Mouse (Mus musculus) lung, adult 2 months (tissue): ENCODE measurements around the gene Ppm1l. TPM values are rescaled to one million over a fixed set of nuclear protein-coding genes. Genes with fewer than 3 reads are reported as not detected.

ENCODE experiments used
- DNase-seq: peaks from one replicate; pipeline ENCODE4 v3.0.0; 2022
- H3K4me1 ChIP-seq: fragments of 200-500 bp; 2 replicates; pipeline ENCODE4 v1.6.1; 2011; ENCODE audit warnings: low read length; ENCODE audit not compliant: control insufficient read depth, insufficient read depth
- H3K4me3 ChIP-seq: fragments of 200-500 bp; replicated peaks from 2 replicates; pipeline ENCODE3; 2011; ENCODE audit warnings: low read depth, mild to moderate bottlenecking, control low read depth, low read length; ENCODE audit errors: extremely low read depth
- CTCF ChIP-seq: fragments of 200-500 bp; IDR thresholded peaks from 2 replicates; pipeline ENCODE4 v1.5.1; 2011; ENCODE audit warnings: mild to moderate bottlenecking, low read length, control low read depth; ENCODE audit not compliant: insufficient read depth
- POLR2A ChIP-seq: fragments of 200-500 bp; IDR thresholded peaks from 2 replicates; pipeline ENCODE4 v1.6.1; 2011; ENCODE audit warnings: low read depth, mild to moderate bottlenecking, control low read depth, low read length, borderline replicate concordance; ENCODE audit errors: extremely low read depth
- WGBS: fragments of 180-500 bp; shearing (Covaris S2); methylation state at CpG from one replicate; pipeline ENCODE4 v1.1.7; 2018; 5-methylcytosine and 5-hydroxymethylcytosine counted together
- polyA plus RNA-seq: library from polyadenylated mRNA; depleted of rRNA; stranded (reverse); fragments of >200 nt; gene quantifications from 2 replicates; pipeline ENCODE4 v1.2.3, GENCODE M21; 2012; rRNA removed

Gene Ppm1l
- polyA plus RNA-seq = 3.0 and 5.2 TPM in 2 replicates

DNA sequence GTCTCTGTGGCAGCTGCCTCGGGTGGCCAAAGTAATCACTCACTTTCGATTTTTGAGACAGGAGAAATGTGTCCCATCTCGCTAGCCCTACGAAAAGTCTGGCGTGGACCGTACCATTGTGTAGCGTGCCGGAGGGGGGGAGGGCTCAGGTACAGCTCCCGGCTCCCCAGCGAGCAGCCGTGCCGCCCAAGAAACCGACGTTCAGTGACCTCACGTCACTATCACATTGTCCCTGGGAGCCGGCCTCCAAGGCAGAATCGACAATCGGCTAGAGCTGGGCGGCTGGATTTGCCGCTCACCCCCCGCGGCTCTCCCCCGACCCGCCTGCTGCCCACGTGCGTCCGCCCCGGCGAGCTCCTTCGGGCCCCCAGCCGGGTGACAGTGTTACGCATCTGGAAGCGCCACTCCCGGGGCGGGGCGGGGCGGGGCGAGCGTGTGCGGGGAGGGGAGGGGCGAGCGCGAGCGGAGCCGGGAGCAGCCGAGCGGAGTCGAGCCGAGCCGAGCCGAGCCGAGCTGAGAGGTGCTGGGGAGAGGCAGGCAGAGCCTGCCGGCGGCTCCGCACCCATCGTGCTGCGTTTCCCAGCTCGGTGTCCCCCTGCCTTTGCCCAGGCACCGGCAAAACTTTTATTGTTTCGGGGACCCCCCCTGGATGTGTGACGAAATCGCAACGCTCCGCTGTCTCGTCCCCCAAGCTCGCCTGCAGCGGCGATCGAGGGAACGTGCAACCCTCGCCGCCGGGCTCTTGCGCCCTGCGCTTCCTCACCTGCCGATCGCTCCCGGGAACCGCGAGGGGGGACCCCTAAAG lies at the start of gene Ppm1l:
Ppm1l (plus strand) TSS at position 471 of the 805 bp plus-strand sequence.
- peak within 1 kb of the TSS; percentile 95 for H3K4me3 ChIP-seq
- TF ChIP-seq CTCF (no peak), POLR2A (peak; percentile 52; the same call in 1 of the 2 replicates)
- WGBS = under 1% methylated on average over 67 of the region's 80 CpGs
- peaks cover 12% of the 10 kb centered on the region for H3K4me1 ChIP-seq
- DNase-seq = peak; percentile 92

DNA sequence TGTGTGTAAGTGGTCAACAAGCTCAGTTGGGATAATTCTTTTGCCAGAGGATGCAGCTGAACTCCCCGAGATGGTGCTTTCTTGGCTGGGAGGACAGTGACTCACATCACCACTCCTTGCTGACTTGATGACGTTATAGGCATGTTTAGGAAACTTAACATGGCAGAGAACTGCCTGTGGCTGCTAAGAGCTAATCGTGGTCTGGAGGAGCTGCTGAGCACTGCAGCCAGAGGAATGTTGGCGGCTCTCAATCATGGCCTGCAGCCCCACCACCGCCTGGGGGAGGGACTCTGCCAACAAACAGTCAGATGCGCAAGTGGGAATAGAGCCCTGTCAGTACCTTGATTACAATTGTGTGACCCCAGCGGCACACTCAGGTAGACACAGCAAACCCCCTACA lies 44.8 kb upstream of the Ppm1l start:
- no peak overlapping the region for H3K4me3 ChIP-seq
- H3K4me1 ChIP-seq = no peaks in the 10 kb centered on the region
- no peak for TF ChIP-seq CTCF
- TF ChIP-seq POLR2A = no peak
- DNase-seq = no peak
- WGBS = 46% methylated on average over 7 of the region's 7 CpGs

DNA sequence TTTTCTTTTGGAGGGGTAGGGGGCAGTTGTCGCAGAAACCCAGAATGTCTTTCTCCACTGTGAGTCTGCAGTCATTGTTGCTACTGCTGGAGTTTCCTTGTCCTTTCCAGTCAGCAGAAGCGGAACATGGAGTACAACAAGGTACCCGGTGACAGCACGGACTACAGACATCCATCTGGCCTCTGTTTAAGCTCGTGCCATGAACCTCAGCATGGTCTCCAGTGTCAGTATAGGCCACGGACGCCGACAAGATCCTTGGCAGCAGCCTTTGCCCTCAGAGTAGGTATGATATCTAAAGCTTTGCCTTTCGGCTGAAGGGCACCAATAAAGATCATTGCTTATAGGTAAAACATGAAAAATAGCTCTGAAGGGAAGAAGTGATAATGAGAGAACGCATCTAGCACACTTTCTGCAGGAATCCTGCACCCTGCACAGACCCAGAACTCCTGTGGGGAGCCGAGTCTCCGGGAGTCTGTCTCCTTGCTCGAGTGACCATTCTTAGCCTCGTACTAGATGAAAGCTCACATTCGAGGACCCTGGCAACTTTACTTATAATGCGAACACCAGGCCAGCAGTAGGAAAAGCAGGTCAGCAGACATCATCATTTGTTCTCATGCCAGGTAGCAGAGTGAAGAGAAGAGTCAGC lies 42.5 kb upstream of the Ppm1l start:
- 84% methylated on average over 16 of the region's 16 CpGs for WGBS
- DNase-seq = no peak
- H3K4me3 ChIP-seq = no peak overlapping the region
- no peaks in the 10 kb centered on the region for H3K4me1 ChIP-seq
- no peak for TF ChIP-seq CTCF
- no peak for TF ChIP-seq POLR2A

DNA sequence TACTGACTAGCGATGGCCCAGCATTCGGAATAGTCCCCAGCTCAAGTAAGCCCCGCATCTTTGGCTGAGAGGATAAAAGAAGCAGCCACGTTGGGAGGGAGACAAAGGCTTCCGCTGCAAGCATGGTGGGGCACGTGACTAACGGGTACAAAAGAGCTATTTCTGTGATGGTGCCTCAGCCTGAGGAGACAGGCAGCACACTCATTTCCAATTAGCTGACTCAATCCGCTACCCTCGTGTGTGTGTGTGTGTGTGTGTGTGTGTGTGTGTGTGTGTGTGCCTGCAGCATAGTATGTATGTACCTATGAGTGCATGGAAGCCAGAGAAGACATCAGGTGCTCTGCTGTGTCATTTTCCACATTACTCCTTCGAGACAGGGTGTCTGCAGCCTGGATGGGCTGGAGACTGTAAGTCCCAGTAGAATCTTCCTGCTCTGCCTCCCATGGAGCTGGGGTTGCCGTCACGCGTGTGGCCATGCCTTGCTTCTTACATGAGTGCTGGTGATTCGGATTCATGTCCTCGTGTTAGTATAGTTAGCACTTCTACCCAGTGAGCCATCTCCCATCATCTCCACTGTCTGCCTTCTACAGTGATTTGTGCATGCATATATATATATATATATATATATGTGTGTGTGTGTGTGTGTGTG lies 41.9 kb upstream of the Ppm1l start:
- TF ChIP-seq POLR2A (no peak), CTCF (no peak)
- DNase-seq = no peak
- H3K4me3 ChIP-seq = no peak overlapping the region
- no peaks in the 10 kb centered on the region for H3K4me1 ChIP-seq
- 83% methylated on average over 15 of the region's 15 CpGs for WGBS

DNA sequence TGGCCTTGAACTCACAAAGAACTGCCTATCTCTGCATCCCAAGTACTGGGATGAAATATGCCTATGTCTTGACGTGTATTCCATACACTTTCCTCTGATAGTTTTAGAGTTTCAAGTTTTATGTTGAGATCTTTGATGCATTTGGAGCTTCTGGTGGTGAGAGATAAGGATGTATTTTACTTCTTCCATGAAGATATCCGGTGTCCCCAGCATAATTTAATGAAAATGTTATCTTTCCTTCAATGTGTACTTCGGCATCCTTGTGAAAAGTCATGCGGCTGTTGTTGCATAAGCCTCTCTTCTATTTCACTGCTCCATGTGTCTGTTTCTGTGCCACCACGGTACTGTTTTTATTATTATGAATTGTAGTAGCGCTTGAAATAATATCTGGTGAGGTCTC lies 38.0 kb upstream of the Ppm1l start:
- DNase-seq = no peak
- no peak overlapping the region for H3K4me3 ChIP-seq
- no peaks in the 10 kb centered on the region for H3K4me1 ChIP-seq
- WGBS = 87% methylated on average over 6 of the region's 6 CpGs
- TF ChIP-seq POLR2A (no peak), CTCF (no peak)

DNA sequence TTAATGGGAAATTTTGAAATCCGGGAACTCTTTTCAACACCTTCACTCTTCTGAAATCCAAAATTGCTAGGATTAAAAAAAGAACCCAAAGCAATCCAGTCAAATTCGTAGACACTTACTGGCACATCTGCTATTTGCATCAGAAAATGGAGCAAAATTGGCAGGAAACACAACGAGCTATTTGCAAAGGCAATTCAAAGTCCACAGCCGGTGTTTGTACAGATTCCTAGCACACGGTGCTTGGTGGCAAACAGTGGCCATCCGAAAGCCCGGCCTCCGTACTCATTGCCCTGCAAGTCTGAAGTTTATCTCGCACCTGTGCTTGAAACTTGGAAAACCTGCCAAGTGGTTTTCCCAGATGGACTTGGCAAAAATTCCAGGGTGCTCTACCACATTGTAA lies 34.3 kb upstream of the Ppm1l start:
- Histone ChIP-seq H3K4me1 (no peaks in the 10 kb centered on the region), H3K4me3 (no peak overlapping the region)
- 39% methylated on average over 9 of the region's 9 CpGs for WGBS
- no peak for DNase-seq
- TF ChIP-seq POLR2A (no peak), CTCF (no peak)

DNA sequence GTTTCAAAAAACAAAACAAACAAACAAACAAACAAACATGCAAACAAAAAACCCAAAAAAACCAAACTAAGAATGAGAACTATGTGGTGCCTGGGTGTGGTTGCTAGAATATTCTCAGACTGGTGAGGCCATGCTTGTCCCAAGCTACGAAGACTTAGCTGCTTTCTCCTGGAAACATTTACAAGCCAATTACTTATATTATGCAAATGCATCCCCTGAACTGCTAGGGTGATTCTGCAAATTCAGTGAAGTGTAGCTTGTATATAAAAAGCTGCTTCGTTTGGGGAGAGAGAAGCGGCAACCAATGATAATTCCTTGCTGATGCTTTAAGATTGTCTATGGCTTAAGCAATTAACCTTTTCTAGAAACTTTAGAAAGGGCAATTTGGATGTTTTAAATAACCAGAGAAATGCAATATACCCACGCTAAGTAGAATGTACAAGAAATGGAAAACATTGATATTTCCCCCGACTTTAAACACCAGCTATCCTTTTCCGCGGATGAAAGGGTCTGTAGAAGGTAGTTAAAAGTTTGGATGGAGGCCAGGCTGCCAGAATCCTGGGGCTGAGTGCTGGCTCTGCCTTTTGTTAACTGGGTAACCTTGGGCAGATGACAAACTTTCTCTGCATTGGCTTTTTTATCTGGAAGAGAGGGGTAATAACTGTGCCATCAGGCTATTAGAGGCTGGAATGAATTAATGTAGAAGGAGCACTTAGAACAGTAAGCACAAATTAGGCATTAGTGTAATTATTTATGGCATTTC lies 33.4 kb upstream of the Ppm1l start:
- no peak for DNase-seq
- Histone ChIP-seq H3K4me3 (no peak overlapping the region), H3K4me1 (no peaks in the 10 kb centered on the region)
- 65% methylated on average over 7 of the region's 7 CpGs for WGBS
- TF ChIP-seq CTCF = no peak
- TF ChIP-seq POLR2A = no peak

DNA sequence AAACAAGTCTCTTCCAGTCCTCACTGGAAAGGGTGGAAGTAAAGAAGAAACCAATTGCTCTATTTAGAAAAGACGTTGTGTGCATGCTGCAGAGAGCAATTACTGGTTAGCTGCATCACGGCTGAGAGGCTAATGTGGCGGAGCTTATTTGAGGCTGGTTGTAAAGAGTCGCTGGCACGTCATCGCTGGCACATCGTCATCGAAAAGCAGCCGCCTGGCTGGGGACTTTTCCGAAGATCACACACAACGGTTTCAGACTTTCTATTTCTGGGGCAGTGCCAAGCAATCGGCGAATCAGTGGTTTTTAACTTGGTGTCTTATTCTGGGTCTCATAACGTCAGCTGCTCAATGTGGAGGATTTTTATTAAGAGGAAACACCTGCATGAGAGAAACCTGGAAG lies 26.8 kb upstream of the Ppm1l start:
- H3K4me3 ChIP-seq = no peak overlapping the region
- H3K4me1 ChIP-seq = no peaks in the 10 kb centered on the region
- TF ChIP-seq CTCF (no peak), POLR2A (no peak)
- no peak for DNase-seq
- WGBS = 65% methylated on average over 14 of the region's 14 CpGs

DNA sequence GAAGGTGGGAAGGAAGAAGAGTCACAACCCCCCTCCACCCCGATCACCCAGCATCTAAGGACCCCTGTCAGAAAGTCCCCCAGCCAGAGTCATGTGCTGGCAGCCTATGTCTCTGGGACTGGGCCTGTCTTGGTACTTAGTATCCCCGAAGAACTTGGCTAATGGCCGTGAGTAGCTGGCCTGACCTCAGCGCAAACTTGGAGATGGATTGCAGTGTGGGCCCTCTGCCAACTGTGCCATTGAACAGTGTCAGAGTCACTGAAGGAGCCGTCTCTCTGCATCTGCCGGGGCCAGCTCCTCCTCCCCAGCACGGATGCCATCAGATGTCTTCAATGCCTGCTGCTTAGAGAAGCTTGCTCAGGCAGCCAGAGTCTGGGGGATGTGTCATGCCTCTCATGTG lies 26.4 kb upstream of the Ppm1l start:
- H3K4me1 ChIP-seq = no peaks in the 10 kb centered on the region
- no peak overlapping the region for H3K4me3 ChIP-seq
- TF ChIP-seq POLR2A (no peak), CTCF (no peak)
- peak; percentile 39 for DNase-seq
- 22% methylated on average over 7 of the region's 7 CpGs for WGBS
